Mouse (Mus musculus) liver, embryonic 11.5 days (tissue): ENCODE measurements around the gene Gba. TPM values are rescaled to one million over a fixed set of nuclear protein-coding genes. Genes with fewer than 3 reads are reported as not detected.

Source experiments
- ATAC-seq: fragments of 200-750 bp; cut with Nextera tagmentation; replicated peaks from 2 replicates; pipeline ENCODE4 v1.8.0; 2017; ENCODE audit warnings: moderate number of reproducible peaks, mild to moderate bottlenecking, moderate TSS enrichment, moderate library complexity; ENCODE audit not compliant: low FRiP score
- DNase-seq: peaks from one replicate; pipeline ENCODE4 v3.0.0-alpha.2; 2017; ENCODE audit warnings: low spot score
- H3K27ac ChIP-seq: fragments of 300-500 bp; sonication (generic); 2 replicates; pipeline ENCODE4 v1.5.1; 2014; ENCODE audit warnings: mild to moderate bottlenecking, low read depth, low read length, control low read depth
- H3K27me3 ChIP-seq: fragments of 300-500 bp; sonication (generic); replicated peaks from 2 replicates; pipeline ENCODE4 v1.6.1; 2014; ENCODE audit warnings: low read length, mixed read lengths; ENCODE audit not compliant: control insufficient read depth, insufficient read depth
- H3K36me3 ChIP-seq: fragments of 300-500 bp; sonication (generic); 2 replicates; pipeline ENCODE4 v1.6.1; 2014; ENCODE audit warnings: mild to moderate bottlenecking, low read length, moderate library complexity, mixed read lengths; ENCODE audit not compliant: control insufficient read depth, insufficient read depth
- H3K4me1 ChIP-seq: fragments of 300-500 bp; sonication (generic); replicated peaks from 2 replicates; pipeline ENCODE4 v1.6.1; 2014; ENCODE audit warnings: low read length, mixed read lengths; ENCODE audit not compliant: control insufficient read depth, insufficient read depth
- H3K4me2 ChIP-seq: fragments of 300-500 bp; sonication (generic); 2 replicates; pipeline ENCODE4 v1.6.1; 2014; ENCODE audit warnings: mild to moderate bottlenecking, control low read depth, moderate library complexity
- H3K4me3 ChIP-seq: fragments of 300-500 bp; sonication (generic); 2 replicates; pipeline ENCODE4 v1.5.1; 2014; ENCODE audit warnings: low read depth, low read length, control low read depth
- H3K9ac ChIP-seq: fragments of 300-500 bp; sonication (generic); 2 replicates; pipeline ENCODE4 v1.6.1; 2014; ENCODE audit warnings: low read depth, low read length, control low read depth
- H3K9me3 ChIP-seq: fragments of 300-500 bp; sonication (generic); 2 replicates; pipeline ENCODE4 v1.6.1; 2016; ENCODE audit warnings: low read length, inconsistent platforms, mixed read lengths; ENCODE audit not compliant: control insufficient read depth
- WGBS: fragments of 180-500 bp; shearing (Covaris S2); extraction: QIAGEN DNeasy Blood & Tissue Kit; methylation state at CpG from one replicate; pipeline ENCODE4 v1.1.7; 2014; 5-methylcytosine and 5-hydroxymethylcytosine counted together
- polyA plus RNA-seq: library from polyadenylated mRNA; unstranded; fragments of >200 nt; fragmentation: Nextera tagmentation; extraction: Ambion mirVana; gene quantifications from 2 replicates; pipeline ENCODE4 v1.2.1, GENCODE M21; 2014

Gene Gba
- polyA plus RNA-seq, 1 experiment from 2014 or later: 38.5 TPM

DNA sequence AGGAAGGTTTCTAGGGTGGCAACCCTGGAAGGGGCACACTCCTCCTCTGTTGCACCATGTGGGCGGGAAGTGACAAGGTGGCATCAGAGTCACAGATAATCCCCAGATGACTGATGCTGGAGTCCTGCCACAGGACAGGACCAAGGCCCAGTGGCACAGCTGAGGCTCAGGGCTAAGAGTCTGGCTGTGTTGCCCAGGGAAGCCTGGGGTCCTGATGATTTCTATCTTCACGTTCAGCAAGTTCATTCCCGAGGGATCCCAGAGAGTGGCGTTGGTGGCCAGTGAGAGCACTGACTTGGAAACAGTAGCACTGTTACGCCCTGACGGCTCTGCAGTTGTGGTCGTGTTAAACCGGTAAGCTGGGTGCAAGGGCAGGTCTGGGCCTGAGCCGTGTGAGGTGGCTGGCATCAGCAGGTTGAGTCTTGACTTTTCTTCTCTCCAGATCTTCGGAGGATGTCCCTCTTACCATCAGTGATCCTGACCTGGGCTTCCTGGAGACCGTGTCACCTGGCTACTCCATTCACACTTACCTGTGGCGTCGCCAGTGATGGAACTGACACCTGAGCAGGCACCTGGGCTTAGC lies 5.4 kb downstream of the Gba start:
- 87% methylated on average over 13 of the region's 13 CpGs for WGBS
- no peak overlapping the region for H3K9ac ChIP-seq
- no peak overlapping the region for H3K4me3 ChIP-seq
- H3K36me3 ChIP-seq: peaks cover 39% of the 10 kb centered on the region
- H3K27ac ChIP-seq: no peak overlapping the region
- peaks cover 10% of the 10 kb centered on the region for H3K4me1 ChIP-seq
- no peak for DNase-seq
- H3K4me2 ChIP-seq: no peak overlapping the region
- H3K9me3 ChIP-seq: no peaks in the 10 kb centered on the region
- H3K27me3 ChIP-seq: no peaks in the 10 kb centered on the region
- ATAC-seq: no peak

DNA sequence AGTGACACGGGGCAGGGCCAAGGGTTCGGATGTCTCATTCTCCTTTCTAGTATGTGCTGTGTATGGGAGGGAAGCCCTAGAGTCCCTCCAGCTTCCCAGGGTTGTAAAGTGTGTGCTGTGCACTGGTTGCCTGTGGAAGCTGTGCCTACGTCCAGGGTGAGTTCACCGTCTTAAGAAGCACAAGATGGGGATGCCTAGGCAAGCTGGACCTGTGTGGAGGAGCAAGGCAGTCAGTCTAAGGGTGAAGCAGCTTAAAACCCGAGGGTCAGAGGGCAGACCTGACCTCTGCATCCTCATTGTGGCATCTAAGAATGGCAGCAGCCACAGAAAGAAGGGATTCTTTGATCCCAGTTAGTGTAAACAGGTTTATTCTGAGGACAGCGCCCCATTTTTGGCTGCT lies 6.0 kb downstream of the Gba start:
- ATAC-seq (no peak), DNase-seq (no peak)
- Histone ChIP-seq H3K27me3 (no peaks in the 10 kb centered on the region), H3K9me3 (no peaks in the 10 kb centered on the region), H3K4me2 (no peak overlapping the region), H3K4me3 (no peak overlapping the region), H3K4me1 (peaks cover 10% of the 10 kb centered on the region), H3K36me3 (peaks cover 39% of the 10 kb centered on the region), H3K27ac (no peak overlapping the region), H3K9ac (no peak overlapping the region)
- WGBS: 90% methylated on average over 6 of the region's 6 CpGs

DNA sequence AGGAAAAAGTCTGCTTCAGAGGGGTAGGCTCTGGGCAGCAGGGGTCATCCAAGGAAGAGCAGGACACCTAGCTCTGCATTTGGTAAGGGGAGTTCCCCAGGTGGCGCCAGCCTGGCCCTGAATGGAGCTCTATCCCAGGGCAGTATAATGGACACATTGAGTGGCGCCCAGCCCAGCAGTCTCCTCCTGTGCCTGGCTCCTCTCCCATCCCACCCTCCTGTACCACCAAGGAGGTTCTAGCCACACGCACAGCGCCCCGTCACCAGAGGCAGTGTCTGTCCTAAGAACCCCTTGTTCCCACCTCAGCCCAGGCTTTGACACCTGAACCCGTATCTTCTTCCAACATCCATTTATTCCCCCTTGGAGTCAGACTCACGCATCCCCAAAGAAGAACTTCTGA lies 7.0 kb downstream of the Gba start:
- Histone ChIP-seq H3K27me3 (no peaks in the 10 kb centered on the region), H3K27ac (no peak overlapping the region), H3K4me2 (no peak overlapping the region), H3K9ac (no peak overlapping the region), H3K9me3 (no peaks in the 10 kb centered on the region), H3K4me3 (no peak overlapping the region), H3K36me3 (peaks cover 36% of the 10 kb centered on the region), H3K4me1 (peaks cover 14% of the 10 kb centered on the region)
- WGBS: 91% methylated on average over 7 of the region's 7 CpGs
- DNase-seq: no peak
- ATAC-seq: no peak

DNA sequence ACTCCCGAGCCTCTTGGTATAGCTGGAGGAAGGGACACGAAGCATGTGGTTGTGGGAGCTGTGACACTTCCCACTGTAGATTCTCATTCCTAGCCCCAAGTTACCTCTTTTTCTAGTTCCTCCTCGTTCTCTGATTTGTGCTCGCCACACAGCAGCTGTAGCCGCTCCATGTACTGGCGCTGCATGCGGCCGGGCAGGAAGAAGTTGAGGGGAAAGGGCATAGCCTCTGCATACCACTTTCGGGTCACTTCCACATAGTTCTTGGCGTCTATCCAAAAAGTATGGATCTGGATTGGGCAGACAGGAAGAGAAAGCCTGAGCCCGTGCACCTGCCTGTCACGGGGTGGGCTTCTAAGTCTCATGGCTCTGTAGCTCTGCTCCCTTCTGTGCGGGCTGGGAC lies 7.4 kb downstream of the Gba start:
- Histone ChIP-seq H3K27me3 (no peaks in the 10 kb centered on the region), H3K36me3 (peaks cover 33% of the 10 kb centered on the region), H3K4me1 (peaks cover 18% of the 10 kb centered on the region), H3K9me3 (no peaks in the 10 kb centered on the region), H3K9ac (no peak overlapping the region), H3K27ac (no peak overlapping the region), H3K4me2 (no peak overlapping the region), H3K4me3 (no peak overlapping the region)
- DNase-seq: no peak
- ATAC-seq: no peak
- WGBS: 85% methylated on average over 13 of the region's 13 CpGs

DNA sequence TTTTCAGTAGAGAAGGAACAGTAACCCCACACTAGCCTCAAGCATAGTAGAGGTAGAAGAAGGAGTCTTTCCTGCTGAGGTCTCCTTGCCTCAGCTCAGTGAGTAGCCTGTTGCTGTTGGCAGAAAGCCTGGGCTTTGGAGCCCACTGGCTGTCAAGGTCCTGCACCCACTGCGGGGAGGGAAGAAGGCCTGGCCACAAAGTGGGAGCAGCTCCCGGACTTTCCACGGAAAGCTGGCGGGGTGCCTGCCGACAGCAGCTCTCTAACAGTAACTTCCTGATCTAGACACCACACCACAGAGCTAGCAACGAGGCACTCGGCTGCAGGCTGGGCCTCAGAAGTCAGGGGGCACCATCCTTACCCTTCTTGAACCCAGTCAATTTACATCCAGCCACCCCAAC lies 8.0 kb downstream of the Gba start:
- no peak overlapping the region for H3K4me2 ChIP-seq
- ATAC-seq: no peak
- 81% methylated on average over 7 of the region's 7 CpGs for WGBS
- H3K4me1 ChIP-seq: peaks cover 24% of the 10 kb centered on the region
- H3K27ac ChIP-seq: no peak overlapping the region
- H3K27me3 ChIP-seq: no peaks in the 10 kb centered on the region; the same call in 1 of the 2 replicates
- H3K9me3 ChIP-seq: no peaks in the 10 kb centered on the region
- peaks cover 31% of the 10 kb centered on the region for H3K36me3 ChIP-seq
- no peak for DNase-seq
- H3K4me3 ChIP-seq: no peak overlapping the region
- H3K9ac ChIP-seq: no peak overlapping the region

DNA sequence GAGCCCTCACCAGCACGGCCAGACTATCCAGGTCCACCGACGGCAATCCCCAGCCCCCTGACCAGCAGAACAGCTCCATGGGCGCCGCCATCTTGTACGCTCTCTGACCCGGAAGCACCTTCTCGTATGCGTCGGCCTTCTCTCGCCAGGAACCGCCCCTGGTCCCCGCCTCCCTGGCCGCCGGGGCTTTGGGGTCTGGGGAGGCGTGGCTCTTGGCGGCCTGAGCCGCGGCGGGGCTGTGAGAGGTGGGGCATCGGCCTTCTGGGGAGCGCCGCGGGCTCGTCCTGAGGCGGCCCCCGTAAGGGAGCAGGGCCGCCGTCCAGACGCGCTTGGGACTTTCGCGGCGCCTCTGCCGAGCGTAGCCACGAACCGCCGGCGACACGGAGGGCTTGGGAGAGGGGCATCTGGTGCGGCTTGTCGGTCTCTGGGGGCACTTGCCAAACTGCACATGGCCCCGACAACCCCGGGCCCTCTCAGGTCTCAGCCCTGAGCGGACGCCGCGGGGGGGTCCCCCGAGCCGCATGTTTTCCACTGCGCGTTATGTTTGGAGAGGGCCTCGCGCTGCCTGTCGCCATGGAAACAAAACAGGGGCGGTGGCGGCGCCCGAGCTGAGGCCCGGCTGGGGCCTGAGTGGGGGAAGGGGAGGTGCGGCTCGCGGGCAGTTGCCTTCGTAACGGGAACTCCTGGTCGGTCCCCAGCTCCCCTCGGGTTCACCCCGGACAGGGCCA lies 11.2 kb downstream of the Gba start:
- H3K4me1 ChIP-seq: peaks cover 25% of the 10 kb centered on the region
- peak overlapping the region; percentile 72 for H3K9ac ChIP-seq
- ATAC-seq (peak; percentile 86), DNase-seq (peak; percentile 92)
- H3K27me3 ChIP-seq: no peaks in the 10 kb centered on the region; the same call in 1 of the 2 replicates
- H3K27ac ChIP-seq: peak overlapping the region; percentile 82
- H3K4me2 ChIP-seq: peak overlapping the region; percentile 91
- WGBS: under 1% methylated on average over 66 of the region's 69 CpGs
- H3K36me3 ChIP-seq: peaks cover 15% of the 10 kb centered on the region
- H3K9me3 ChIP-seq: no peaks in the 10 kb centered on the region
- peak overlapping the region; percentile 71 for H3K4me3 ChIP-seq

DNA sequence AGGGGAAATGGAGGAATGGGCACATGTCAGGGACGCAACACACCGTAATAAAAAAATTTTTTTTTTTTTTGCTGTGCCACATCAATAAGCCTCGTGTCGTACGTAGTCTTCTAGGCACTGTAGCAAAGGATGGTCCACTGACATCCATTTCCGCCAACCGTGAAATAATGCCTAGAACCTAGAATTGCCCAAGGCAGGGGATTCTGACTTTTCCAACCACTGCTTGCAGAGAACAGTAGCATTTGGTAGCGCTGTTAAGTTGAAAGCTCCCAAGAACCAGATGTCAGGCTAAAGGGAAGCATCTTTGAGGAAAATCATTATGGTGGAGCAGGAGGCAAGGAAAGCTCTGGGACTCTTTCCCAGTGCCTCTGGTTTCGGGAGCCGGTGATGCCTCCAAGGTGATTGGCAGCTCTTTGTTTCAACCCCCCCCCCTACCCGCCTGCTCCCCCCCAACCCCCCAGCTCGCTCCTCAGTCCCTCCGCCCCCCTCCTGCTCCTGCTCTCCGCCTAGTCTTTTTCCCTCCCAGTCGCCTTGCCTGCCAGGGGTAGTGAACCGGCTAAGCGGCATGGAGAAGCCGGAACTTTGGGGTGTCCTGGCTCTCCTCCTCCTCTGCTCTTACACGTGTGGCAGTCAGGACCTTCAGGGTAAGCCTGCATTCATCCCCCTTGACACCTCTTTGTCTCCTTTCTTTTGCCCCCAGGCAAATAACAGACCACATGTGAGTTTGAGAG lies 12.1 kb downstream of the Gba start, which contains the start of gene Thbs3:
Thbs3 (plus strand) TSS at position 500 of the 731 bp plus-strand sequence.
- Histone ChIP-seq H3K27me3 (no peaks in the 10 kb centered on the region; the same call in 1 of the 2 replicates), H3K4me3 (peak within 1 kb of the TSS; percentile 71), H3K36me3 (0 out of 2 replicates have a peak, but pooled peaks cover 8% of the 10 kb centered on the region), H3K27ac (peak within 1 kb of the TSS; percentile 82), H3K4me1 (peaks cover 27% of the 10 kb centered on the region), H3K4me2 (peak within 1 kb of the TSS; percentile 91), H3K9ac (peak within 1 kb of the TSS; percentile 72), H3K9me3 (no peaks in the 10 kb centered on the region)
- ATAC-seq: no peak
- 2% methylated on average over 19 of the region's 19 CpGs for WGBS
- DNase-seq: no peak

DNA sequence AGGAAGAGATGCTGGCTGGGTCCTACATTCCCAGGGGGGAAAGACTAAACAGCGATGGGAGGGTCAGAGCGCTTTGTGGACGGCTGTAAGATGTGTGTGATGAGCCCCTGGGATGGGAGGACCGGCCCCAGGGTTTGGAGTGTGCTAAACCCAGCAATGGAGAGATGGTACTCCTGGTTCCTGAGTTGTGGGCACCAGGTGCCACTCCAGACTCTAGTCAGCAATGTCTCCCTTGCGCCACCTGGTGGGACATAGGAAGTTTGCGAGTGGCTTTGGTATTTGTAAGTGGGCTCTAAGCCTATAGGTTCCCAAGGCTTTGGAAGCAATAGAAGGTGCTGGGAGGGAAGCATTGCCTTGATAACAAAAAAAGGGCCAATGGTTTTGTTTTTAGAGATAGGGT lies 13.1 kb downstream of the Gba start:
- peak overlapping the region; percentile 71 for H3K4me3 ChIP-seq
- peak overlapping the region; percentile 91 for H3K4me2 ChIP-seq

More for the DNA sequence above, 13.1 kb downstream of the Gba start:
- Histone ChIP-seq H3K9me3 (no peaks in the 10 kb centered on the region), H3K9ac (no peak overlapping the region), H3K27me3 (no peaks in the 10 kb centered on the region; the same call in 1 of the 2 replicates), H3K27ac (no peak overlapping the region), H3K36me3 (no peaks in the 10 kb centered on the region), H3K4me1 (peaks cover 27% of the 10 kb centered on the region)
- DNase-seq: peak; percentile 74
- WGBS: 0% methylated on average over 6 of the region's 6 CpGs
- peak; percentile 30; the same call in 1 of the 2 replicates for ATAC-seq
